Comparison of ENCODE assay signal across 8 mouse cellular contexts in the genomic region with DNA sequence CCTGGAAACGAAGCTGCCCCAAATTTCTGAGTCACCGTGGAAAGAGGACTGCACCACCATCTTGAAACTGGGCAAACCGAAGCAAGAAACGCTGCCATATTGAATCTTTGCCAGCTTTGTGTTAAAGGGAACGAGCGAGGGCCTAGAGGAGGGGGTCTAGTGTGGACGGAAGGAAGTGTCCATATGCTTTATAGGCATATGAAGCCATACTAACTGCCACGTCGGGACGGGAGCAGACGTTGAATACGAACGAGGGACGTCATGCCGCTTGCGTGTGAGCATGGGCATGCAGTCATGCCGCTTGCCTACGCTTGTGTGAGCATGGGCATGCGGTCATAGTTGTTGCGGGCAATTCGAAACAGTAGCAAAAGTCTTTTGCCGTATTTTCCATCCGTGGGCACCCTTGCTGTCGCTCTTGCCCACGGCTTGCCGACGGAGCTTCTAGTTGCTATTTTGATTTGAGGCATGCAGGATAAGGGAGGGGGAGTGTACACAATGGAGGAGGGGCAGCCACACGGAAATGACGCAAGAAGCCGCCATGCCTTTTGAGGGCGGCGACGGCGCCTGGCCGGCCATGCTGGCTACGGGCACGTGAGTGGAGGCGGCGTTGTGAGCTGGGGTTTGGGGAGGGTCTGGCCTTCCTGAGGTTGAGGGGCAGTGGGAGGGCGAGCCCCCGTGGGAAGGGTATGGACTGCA. TPM values are rescaled to one million over a fixed set of nuclear protein-coding genes. Genes with fewer than 3 reads are reported as not detected.
DNase-seq lines count a peak whose midpoint lies in the region; ATAC-seq lines count a peak whose summit lies in the region.

No protein-coding gene starts in this region.

- H3K27me3 ChIP-seq in heart, embryonic 13.5 days (replicated peaks), result no peaks in the 10 kb centered on the region
- no peaks in the 10 kb centered on the region for H3K27me3 ChIP-seq in liver, embryonic 13.5 days
- no peaks in the 10 kb centered on the region for H3K27me3 ChIP-seq in stomach, embryonic 16.5 days (ENCODE audit: control insufficient read depth, insufficient read depth, low read length)

- WGBS in heart, embryonic 13.5 days, result under 1% methylated on average over 41 of the region's 41 CpGs
- WGBS in liver, embryonic 13.5 days (ENCODE audit: insufficient replicate concordance), result under 1% methylated on average over 41 of the region's 41 CpGs
- under 1% methylated on average over 41 of the region's 41 CpGs for WGBS in stomach, embryonic 16.5 days

- H3K4me1 ChIP-seq in brown adipose tissue, adult 24 weeks (ENCODE audit: control insufficient read depth, insufficient read depth, insufficient read length, low read length), result peaks cover 5% of the 10 kb centered on the region
- peaks cover 47% of the 10 kb centered on the region for H3K4me1 ChIP-seq in heart, embryonic 13.5 days
- H3K4me1 ChIP-seq in liver, embryonic 13.5 days (replicated peaks), result peaks cover 51% of the 10 kb centered on the region
- peaks cover 36% of the 10 kb centered on the region for H3K4me1 ChIP-seq in stomach, embryonic 16.5 days (ENCODE audit: control insufficient read depth, insufficient read depth, low read length)

- H3K4me3 ChIP-seq in brown adipose tissue, adult 24 weeks (ENCODE audit: insufficient read depth, low read depth, low read length), result peak overlapping the region; percentile 73
- peak overlapping the region; percentile 82 for H3K4me3 ChIP-seq in heart, embryonic 13.5 days
- peak overlapping the region; percentile 89 for H3K4me3 ChIP-seq in liver, embryonic 13.5 days (replicated peaks)
- H3K4me3 ChIP-seq in stomach, embryonic 16.5 days (replicated peaks; ENCODE audit: low read length), result peak overlapping the region; percentile 66

- peak overlapping the region; percentile 94 for H3K9ac ChIP-seq in heart, embryonic 13.5 days
- peak overlapping the region; percentile 90 for H3K9ac ChIP-seq in liver, embryonic 13.5 days
- peak overlapping the region; percentile 84 for H3K9ac ChIP-seq in stomach, embryonic 16.5 days (ENCODE audit: low read length)

- H3K36me3 ChIP-seq in heart, embryonic 13.5 days, result peaks cover 46% of the 10 kb centered on the region
- H3K36me3 ChIP-seq in liver, embryonic 13.5 days, result peaks cover 49% of the 10 kb centered on the region
- peaks cover 15% of the 10 kb centered on the region for H3K36me3 ChIP-seq in stomach, embryonic 16.5 days (ENCODE audit: control insufficient read depth, insufficient read depth, low read length)

- ATAC-seq in heart, embryonic 13.5 days (ENCODE audit: extremely low read depth, insufficient number of reproducible peaks, low FRiP score, low TSS enrichment), result peak; percentile 53; the same call in 1 of the 2 replicates
- ATAC-seq in liver, embryonic 13.5 days (ENCODE audit: low read depth), result peak; percentile 53
- ATAC-seq in stomach, embryonic 16.5 days (ENCODE audit: insufficient read depth, low FRiP score), result peak; percentile 71

- DNase-seq in CD4-positive helper T cell, adult 2 months (ENCODE audit: low read depth, low spot score), result peak; percentile 96
- DNase-seq in fat pad, adult 2 months (ENCODE audit: extremely low read depth, low read depth, low spot score), result peak; percentile 78
- DNase-seq in kidney, postnatal 10 days, result peak; percentile 95
- peak; percentile 87 for DNase-seq in liver, embryonic 13.5 days
- peak; percentile 90 for DNase-seq in neural tube, embryonic 10.5 days (ENCODE audit: extremely low spot score, low spot score)

- peak overlapping the region; percentile 96 for H3K27ac ChIP-seq in brown adipose tissue, adult 24 weeks (replicated peaks; ENCODE audit: low read depth, low read length)
- peak overlapping the region; percentile 99 for H3K27ac ChIP-seq in heart, embryonic 13.5 days (replicated peaks)
- peak overlapping the region; percentile 92 for H3K27ac ChIP-seq in liver, embryonic 13.5 days
- H3K27ac ChIP-seq in stomach, embryonic 16.5 days (ENCODE audit: low read length), result peak overlapping the region; percentile 97

- peak overlapping the region; percentile 96 for H3K4me2 ChIP-seq in heart, embryonic 13.5 days
- peak overlapping the region; percentile 97 for H3K4me2 ChIP-seq in liver, embryonic 13.5 days
- H3K4me2 ChIP-seq in stomach, embryonic 16.5 days (ENCODE audit: low read depth, low read length), result peak overlapping the region; percentile 93

- no peaks in the 10 kb centered on the region for H3K9me3 ChIP-seq in heart, embryonic 13.5 days
- H3K9me3 ChIP-seq in liver, embryonic 13.5 days (replicated peaks), result no peaks in the 10 kb centered on the region
- no peaks in the 10 kb centered on the region for H3K9me3 ChIP-seq in stomach, embryonic 16.5 days (replicated peaks; ENCODE audit: control insufficient read depth, low read length)

RNA-seq across cellular contexts. Expression of a gene that starts 0.7 kb away (rescaled TPM):
- polyA plus RNA-seq in brown adipose tissue, adult 24 weeks (2012; ENCODE audit: insufficient read depth, insufficient read length, missing spikeins), result 24.5 and 28.2 TPM in 2 replicates
- polyA plus RNA-seq in heart, embryonic 13.5 days (2015; fragmentation: Nextera tagmentation; extraction: Ambion mirVana), result 56.1 and 57.0 TPM in 2 replicates
- polyA plus RNA-seq in liver, embryonic 13.5 days (2015; fragmentation: Nextera tagmentation; extraction: Ambion mirVana), result 29.0 and 30.0 TPM in 2 replicates
- 71.7 and 74.1 TPM in 2 replicates for polyA plus RNA-seq in stomach, embryonic 16.5 days (2015; fragmentation: Nextera tagmentation; extraction: Ambion mirVana)

RNA-seq across cellular contexts. Expression of a gene that starts 0.8 kb away (rescaled TPM):
- polyA plus RNA-seq in brown adipose tissue, adult 24 weeks (2012; ENCODE audit: insufficient read depth, insufficient read length, missing spikeins), result 42.8 and 49.8 TPM in 2 replicates
- polyA plus RNA-seq in heart, embryonic 13.5 days (2015; fragmentation: Nextera tagmentation; extraction: Ambion mirVana), result 96.5 and 101 TPM in 2 replicates
- polyA plus RNA-seq in liver, embryonic 13.5 days (2015; fragmentation: Nextera tagmentation; extraction: Ambion mirVana), result 32.0 and 32.1 TPM in 2 replicates
- polyA plus RNA-seq in stomach, embryonic 16.5 days (2015; fragmentation: Nextera tagmentation; extraction: Ambion mirVana), result 73.5 and 83.1 TPM in 2 replicates

RNA-seq across cellular contexts. Expression of a gene that starts 7.4 kb away (rescaled TPM):
- polyA plus RNA-seq in brown adipose tissue, adult 24 weeks (2012; ENCODE audit: insufficient read depth, insufficient read length, missing spikeins), result 15.7 and 20.2 TPM in 2 replicates
- polyA plus RNA-seq in heart, embryonic 13.5 days (2015; fragmentation: Nextera tagmentation; extraction: Ambion mirVana), result 24.0 and 24.3 TPM in 2 replicates
- polyA plus RNA-seq in liver, embryonic 13.5 days (2015; fragmentation: Nextera tagmentation; extraction: Ambion mirVana), result 22.8 and 24.2 TPM in 2 replicates
- polyA plus RNA-seq in stomach, embryonic 16.5 days (2015; fragmentation: Nextera tagmentation; extraction: Ambion mirVana), result 32.6 and 34.8 TPM in 2 replicates

RNA-seq across cellular contexts. Expression of a gene that starts 20.0 kb away (rescaled TPM):
- polyA plus RNA-seq in brown adipose tissue, adult 24 weeks (2012; ENCODE audit: insufficient read depth, insufficient read length, missing spikeins), result 68.5 and 73.6 TPM in 2 replicates
- polyA plus RNA-seq in heart, embryonic 13.5 days (2015; fragmentation: Nextera tagmentation; extraction: Ambion mirVana), result 256 and 266 TPM in 2 replicates
- 50.4 and 57.0 TPM in 2 replicates for polyA plus RNA-seq in liver, embryonic 13.5 days (2015; fragmentation: Nextera tagmentation; extraction: Ambion mirVana)
- polyA plus RNA-seq in stomach, embryonic 16.5 days (2015; fragmentation: Nextera tagmentation; extraction: Ambion mirVana), result 150 and 156 TPM in 2 replicates

RNA-seq across cellular contexts. Expression of a gene that starts 33.1 kb away (rescaled TPM):
- 252 and 500 TPM in 2 replicates for polyA plus RNA-seq in brown adipose tissue, adult 24 weeks (2012; ENCODE audit: insufficient read depth, insufficient read length, missing spikeins)
- polyA plus RNA-seq in heart, embryonic 13.5 days (2015; fragmentation: Nextera tagmentation; extraction: Ambion mirVana), result 2.4 and 2.7 TPM in 2 replicates
- polyA plus RNA-seq in liver, embryonic 13.5 days (2015; fragmentation: Nextera tagmentation; extraction: Ambion mirVana), result 5.3 and 5.4 TPM in 2 replicates
- 3.8 and 4.6 TPM in 2 replicates for polyA plus RNA-seq in stomach, embryonic 16.5 days (2015; fragmentation: Nextera tagmentation; extraction: Ambion mirVana)

Comparison
In these comparisons a context has a peak if more than half of its experiments do, and no peak if none do; other contexts are left out.
1. Peak in every context shown above with its lines: DNase-seq, ATAC-seq, H3K4me3 ChIP-seq and H3K27ac ChIP-seq.